Mouse (Mus musculus) bone marrow, adult 2 months (tissue): Measurements from ENCODE around the gene Lpcat1.

Experiments
- CTCF ChIP-seq: fragments of 200-500 bp; IDR thresholded peaks from 2 replicates; pipeline ENCODE4 v1.5.1; 2011; ENCODE audit warnings: low read length, control low read depth; ENCODE audit not compliant: control insufficient read depth, insufficient read depth
- POLR2A ChIP-seq: fragments of 200-500 bp; IDR thresholded peaks from 2 replicates; pipeline ENCODE4 v1.6.1; 2011; ENCODE audit warnings: low read depth, mild to moderate bottlenecking, control low read depth, low read length, borderline replicate concordance; ENCODE audit not compliant: control insufficient read depth

DNA sequence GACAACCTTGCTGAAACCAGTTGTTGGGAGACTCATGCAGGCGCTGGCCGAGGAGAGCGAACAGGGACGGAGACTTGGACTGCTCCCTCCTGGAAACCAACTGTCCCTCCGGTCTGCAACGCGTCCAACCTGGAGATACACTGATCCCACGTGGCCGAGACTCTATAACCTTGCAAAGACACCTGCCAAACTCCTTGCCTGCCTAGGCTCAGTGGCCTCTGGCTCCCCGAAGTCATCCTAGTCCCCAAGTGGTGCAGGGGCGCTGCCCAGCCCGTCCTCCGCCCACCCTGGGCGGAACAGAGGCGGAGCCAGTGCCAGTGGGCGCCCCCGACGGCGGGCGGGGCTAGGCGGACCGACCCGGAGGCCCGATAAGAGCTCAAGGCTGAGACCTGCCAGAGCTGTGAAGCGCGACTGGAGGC is 69.4 kb downstream of the Lpcat1 start, which contains the start of gene Slc6a3:
- TF ChIP-seq POLR2A (no peak), CTCF (no peak)
